Mouse (Mus musculus) ovary, postnatal 14 days (tissue): Measurements from ENCODE around the gene Sirpa.

Experiments used
- DNase-seq: peaks from one replicate; pipeline ENCODE4 v3.0.0; 2022; ENCODE audit warnings: low spot score

Gene Sirpa

DNA sequence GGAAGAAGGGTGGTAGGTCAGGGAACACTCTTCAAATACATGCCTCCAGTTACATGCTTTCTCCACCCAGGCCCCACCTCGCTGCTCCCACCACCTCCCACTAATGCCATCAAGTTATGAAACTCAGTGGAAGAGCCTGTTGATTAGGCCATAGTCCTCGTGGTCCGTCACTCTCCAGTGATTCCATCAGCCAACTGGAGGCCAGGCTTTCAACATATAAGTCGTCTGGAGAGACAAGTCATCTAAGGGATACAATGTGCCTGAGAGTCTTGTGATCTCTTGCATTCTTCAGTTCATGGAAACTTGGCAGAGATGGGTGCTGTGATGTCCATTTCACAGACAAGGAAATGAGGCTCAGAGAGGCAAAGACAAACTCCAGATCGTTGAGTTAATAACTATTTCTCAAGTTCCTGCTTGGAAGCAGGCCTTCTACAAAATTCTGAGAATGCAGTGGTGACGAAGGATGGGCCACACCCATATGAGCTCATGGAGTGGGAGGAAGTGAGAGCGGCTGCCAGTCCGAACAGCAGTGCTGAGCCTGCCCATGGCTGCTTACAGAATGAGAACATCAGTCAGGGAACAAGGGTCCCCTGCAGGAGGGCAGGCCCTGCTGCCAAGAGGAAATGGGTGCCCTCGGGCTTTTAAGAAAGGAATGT, 40.6 kb downstream of the Sirpa start:
- peak; percentile 22 for DNase-seq

DNA sequence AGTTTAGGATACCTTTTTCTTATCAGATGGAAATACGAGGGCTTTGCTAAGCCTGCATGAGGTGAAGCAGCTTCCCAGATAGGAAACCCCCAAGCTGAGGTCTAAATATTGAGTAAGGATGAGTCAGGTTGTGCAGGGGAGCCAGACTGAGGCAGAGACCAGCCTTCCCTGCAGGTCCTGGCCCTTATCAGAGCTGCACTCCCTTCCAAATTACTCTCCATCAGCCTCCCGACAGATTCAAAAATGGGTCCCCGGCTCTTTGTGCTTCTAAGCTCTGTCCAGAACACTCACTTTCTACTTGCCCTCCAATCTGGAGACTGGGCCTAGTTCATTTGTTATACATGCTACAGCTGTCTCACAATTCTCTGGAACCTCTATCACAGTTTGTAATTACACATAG, 41.3 kb downstream of the Sirpa start:
- no peak for DNase-seq

DNA sequence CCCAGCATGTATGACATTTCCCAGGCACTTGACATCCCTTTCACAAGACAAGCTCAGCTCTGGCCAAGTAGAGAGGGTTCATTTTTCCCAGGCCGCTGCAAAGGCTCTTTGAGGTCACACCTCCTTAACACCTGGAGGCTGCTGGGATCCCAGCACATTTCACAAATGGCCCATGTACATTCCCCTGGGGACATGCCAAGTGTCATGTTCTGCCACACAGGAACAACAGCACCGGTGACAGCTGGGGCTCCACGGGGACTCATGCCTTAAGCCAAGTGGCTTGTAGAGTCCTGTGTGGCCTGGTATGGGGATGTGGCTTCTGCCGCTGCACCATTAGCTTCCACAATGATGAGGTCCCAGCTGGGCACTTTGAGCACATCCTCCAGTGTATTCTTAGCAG, 60.0 kb downstream of the Sirpa start:
- no peak for DNase-seq

DNA sequence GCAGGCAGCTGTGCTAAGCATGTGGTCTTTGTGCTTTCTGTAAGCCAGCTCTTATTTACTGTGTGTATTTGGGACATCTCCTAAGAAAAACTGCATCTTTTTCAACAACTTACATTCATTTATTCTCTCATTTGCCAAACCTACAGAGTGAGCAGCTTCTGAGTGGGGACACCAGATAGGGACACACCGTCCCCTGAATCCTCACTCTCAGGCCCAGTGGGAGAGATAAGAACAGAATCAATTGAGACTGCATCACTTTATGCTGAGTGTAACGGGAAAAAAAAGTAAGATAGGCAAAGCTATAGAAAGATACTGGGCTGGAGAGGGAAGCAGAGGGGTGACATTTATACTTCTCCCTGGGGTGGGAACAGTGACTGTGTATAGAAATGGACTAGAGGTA, 61.0 kb downstream of the Sirpa start:
- no peak for DNase-seq

DNA sequence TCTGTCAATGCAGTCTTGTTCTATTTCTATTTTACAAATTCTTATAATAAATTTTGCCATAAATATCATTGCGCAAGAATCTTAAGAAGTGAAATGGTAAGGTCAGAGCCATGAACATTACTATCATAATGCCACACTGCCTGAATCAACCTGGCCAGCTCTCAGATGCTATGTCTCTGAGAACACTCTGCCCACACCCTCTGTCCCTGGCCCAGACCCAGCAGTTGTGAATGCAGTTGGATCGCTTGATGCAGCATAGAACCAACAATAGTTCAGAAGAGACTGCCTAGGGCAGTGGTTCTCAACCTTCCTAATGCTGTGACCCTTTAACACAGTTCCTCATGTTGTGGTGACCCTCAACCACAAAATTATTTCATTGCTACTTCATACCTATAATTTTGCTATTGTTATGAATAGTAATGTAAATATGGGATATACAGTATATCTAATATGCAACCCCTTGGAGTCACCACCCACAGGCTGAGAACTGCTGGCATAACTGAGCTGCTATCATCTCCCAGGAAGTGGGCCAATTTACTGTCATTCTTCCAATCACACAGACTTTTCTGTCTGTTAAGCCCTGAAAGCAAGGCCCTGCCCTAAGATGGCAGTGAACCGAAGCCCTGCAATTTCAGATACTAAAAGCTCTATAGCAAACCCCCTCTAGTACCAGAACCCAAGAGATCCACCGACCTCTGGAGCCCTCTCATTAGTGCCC, 61.8 kb downstream of the Sirpa start:
- DNase-seq, result no peak

DNA sequence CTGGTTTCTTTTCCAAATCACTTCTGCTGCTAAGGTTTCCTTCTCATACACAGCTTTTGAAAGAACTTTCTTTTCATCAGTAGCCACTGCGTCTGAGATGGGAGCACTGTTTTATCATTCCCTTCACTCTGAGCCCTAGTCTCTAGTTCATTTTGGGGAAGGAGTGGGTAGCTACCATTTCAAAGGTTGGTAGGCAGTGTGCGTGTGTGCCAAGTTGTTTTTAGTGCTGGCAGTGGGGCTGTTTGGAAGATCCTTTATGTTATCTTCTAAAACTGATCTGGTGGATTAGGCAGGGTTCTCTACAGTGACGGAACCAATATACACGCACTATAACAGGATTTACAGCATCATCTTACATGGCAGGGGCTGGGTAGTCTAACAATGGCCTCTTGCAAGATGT, 62.4 kb downstream of the Sirpa start:
- no peak for DNase-seq

DNA sequence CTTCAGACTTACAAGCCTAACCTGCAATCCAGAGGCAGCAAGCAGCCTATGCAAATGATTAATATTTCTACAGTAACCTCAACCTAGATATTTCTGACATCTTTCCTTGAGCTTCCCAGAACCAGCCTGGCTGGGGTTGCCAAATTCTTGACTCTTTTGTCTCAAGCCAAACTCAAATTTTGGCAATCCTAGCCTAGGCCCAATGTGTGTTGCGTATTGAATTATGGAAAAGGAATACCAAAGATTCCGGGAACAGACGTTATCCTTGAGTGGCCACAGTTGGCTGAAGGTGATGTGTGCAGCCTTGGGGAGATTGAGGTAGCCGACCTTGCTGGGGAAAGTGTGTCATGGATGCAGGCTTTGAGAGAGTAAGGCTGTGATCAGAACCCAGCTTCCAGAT, 66.2 kb downstream of the Sirpa start:
- no peak for DNase-seq

DNA sequence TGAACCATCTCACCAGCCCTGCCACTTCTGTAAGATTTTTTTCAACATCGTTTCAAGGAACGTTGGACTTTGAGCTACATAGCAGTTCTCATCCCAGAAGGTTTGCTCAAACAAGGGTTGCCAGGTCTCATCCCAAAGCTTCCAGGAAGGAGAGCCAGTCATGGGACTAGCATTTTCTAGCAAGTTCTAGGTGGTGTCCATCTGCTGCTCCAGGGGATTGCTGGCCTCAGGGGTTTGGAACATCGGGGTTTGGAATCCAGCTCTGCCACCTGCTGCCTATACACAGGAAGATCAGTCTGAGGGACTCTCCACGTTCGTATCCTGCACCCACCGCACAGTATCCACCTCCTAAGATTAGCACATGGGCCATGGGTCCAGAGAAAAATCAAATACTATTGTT, 67.4 kb downstream of the Sirpa start:
- DNase-seq, result peak; percentile 15

DNA sequence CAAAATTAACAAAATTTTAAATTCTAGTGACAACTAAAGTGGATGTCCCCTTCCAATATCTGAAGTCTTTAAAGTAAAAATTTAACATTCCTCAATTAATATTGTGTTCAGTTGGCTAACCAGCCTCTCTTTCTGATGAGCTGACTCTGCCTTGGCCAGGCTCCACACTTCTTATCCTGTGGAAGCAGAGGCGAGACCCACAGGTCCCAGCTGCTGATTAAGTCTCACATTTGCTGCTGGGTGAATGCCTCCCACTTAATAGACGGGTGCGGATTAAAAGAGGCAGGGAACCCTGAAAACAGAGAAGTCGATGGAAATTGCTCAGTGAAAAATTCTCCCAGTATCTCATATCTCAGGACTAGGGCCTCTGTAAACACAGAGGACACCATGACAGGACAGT, 69.8 kb downstream of the Sirpa start:
- DNase-seq, result no peak

DNA sequence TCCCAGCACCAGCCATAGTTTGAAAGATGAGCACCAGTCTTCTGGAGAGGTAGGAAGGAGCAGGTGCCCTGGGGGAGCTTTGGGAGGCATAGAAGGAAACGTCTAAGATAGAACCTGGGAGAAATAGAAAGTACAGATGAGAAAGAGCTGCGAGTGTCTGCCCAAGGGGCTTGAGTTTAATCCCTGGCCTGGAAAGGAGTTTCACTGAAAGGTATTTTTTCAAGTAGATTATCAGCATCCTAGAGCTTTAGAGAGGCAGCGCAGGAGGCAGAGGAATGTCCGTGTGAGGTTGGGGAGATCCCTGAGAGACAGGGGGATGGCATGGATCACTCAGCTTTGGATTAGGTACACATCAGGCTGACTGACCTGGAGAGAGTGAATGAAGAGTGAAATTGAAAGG, 79.3 kb downstream of the Sirpa start:
- no peak for DNase-seq

DNA sequence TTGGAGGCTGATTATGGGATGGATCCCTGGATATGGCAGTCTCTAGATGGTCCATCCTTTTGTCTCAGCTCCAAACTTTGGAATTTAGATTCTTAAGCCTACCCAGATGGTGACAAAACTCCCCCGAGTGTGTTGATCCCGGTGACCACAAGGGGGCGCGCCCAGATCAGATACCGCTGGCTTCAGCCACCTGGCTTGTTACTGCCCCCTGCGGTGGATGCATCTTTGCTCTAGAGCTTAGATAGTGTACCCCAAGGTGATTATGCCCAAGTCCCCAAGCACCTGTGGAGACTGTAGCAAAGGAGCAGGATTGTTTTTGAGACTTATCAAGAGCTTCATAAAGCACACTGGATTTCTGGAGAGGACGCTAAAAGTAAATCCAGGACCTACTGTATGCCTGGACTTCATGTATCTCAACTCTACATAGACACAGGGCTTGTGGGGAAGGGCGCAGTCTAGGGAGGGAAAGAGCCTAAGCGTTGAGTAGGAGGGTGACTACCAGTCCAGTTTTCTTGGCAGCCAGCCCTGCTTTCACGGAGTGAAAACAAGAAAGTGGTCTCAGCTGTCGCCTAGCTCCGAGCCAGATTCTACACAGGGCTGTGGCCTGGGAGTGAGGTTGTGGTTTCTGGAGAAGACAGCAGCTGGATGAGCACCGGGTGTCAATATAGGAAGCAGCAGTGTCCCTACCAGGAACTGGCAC, 82.5 kb downstream of the Sirpa start:
- peak; percentile 77 for DNase-seq

DNA sequence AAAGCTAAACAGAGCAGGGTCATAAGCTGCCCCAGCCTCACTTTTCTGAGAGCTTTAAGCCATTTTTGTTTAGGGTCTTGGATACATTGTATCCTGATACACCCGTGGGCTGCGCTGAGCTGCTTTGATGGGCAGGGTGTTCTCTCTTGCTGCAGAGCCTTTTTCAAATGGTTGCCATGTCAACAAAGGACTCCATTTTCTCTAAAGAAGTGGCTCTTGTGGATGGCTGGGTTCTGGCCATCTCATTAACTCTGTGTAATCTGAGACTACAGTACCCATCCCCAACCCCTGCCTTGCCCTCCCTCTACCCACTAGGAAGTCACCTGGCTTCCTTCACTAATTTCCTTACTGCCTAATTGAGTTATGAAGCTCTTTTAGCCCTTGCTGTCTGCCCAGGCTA, 85.0 kb downstream of the Sirpa start:
- no peak for DNase-seq

DNA sequence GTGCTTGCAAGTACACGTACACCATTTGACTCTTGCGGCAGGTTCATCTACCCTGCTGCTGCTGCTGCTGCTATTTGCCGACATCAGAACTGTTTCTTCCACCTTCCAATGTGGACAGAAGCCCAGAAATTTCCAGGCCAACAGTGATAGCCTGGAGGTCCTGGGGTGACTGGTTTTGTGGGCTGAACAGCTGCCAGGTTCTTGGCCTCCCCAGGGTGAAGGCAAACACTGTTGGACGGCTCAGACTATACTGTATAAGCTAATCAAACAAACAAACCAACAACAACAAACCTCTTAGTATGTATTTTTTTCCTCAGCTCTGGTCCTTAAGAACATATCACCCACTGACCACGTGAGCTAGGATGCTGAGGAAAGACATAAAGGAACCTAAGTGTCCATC, 86.4 kb downstream of the Sirpa start:
- DNase-seq, result no peak

DNA sequence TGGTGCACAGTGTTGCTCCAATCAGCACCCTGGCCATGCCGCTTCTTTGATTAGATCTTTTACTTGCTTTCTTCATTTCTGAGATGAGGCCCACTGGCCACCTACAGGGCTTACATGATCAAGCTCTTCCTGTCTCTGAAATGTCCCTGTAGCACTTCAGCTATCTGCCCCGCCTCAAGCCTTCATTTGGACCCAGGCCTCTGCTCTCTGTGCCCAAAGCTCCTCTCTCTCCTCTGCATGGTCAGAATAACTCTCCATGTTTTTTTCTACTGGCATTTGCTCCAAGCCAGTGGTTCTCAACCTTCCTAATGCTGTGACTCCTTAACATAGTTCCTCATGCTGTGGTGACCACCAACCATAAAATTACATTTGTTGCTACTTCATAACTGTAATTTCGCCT, 87.6 kb downstream of the Sirpa start:
- no peak for DNase-seq
